Mouse (Mus musculus) liver, embryonic 13.5 days (tissue): ENCODE results near the gene Eno3. TPM values are rescaled to one million over a fixed set of nuclear protein-coding genes. Genes with fewer than 3 reads are reported as not detected.
A peak's percentile ranks its signal among the peaks of the same experiment; 100 is the strongest.

Experiments used
- ATAC-seq: fragments of 200-750 bp; cut with Nextera tagmentation; 2 replicates; pipeline ENCODE4 v1.8.0; 2017; ENCODE audit warnings: low read depth, mild to moderate bottlenecking, moderate number of reproducible peaks, moderate library complexity
- DNase-seq: peaks from one replicate; pipeline ENCODE4 v3.0.0; 2022
- H3K27ac ChIP-seq: fragments of 300-500 bp; sonication (generic); 2 replicates; pipeline ENCODE4 v1.5.1; 2015; ENCODE audit warnings: moderate library complexity, mild to moderate bottlenecking, inconsistent platforms
- H3K27me3 ChIP-seq: fragments of 300-500 bp; sonication (generic); 2 replicates; pipeline ENCODE4 v1.6.1; 2015; ENCODE audit warnings: mild to moderate bottlenecking, inconsistent platforms
- H3K36me3 ChIP-seq: fragments of 300-500 bp; sonication (generic); 2 replicates; pipeline ENCODE4 v1.6.1; 2015; ENCODE audit warnings: mild to moderate bottlenecking, inconsistent platforms
- H3K4me1 ChIP-seq: fragments of 300-500 bp; sonication (generic); replicated peaks from 2 replicates; pipeline ENCODE4 v1.6.1; 2015; ENCODE audit warnings: inconsistent platforms
- H3K4me2 ChIP-seq: fragments of 300-500 bp; sonication (generic); 2 replicates; pipeline ENCODE4 v1.6.1; 2015; ENCODE audit warnings: inconsistent platforms, mild to moderate bottlenecking, moderate library complexity
- H3K4me3 ChIP-seq: fragments of 300-500 bp; sonication (generic); replicated peaks from 2 replicates; pipeline ENCODE4 v1.5.1; 2015; ENCODE audit warnings: mild to moderate bottlenecking, inconsistent platforms
- H3K9ac ChIP-seq: fragments of 300-500 bp; sonication (generic); 2 replicates; pipeline ENCODE4 v1.6.1; 2015; ENCODE audit warnings: mild to moderate bottlenecking, inconsistent platforms
- H3K9me3 ChIP-seq: fragments of 300-500 bp; sonication (generic); replicated peaks from 2 replicates; pipeline ENCODE4 v1.6.1; 2016; ENCODE audit warnings: inconsistent platforms
- WGBS: fragments of 180-500 bp; shearing (Covaris S2); methylation state at CpG from one replicate; pipeline ENCODE4 v1.1.7; 2015; ENCODE audit not compliant: insufficient replicate concordance; 5-methylcytosine and 5-hydroxymethylcytosine counted together
- polyA plus RNA-seq: library from polyadenylated mRNA; unstranded; fragments of >200 nt; fragmentation: Nextera tagmentation; extraction: Ambion mirVana; gene quantifications from 2 replicates; pipeline ENCODE4 v1.2.1, GENCODE M21; 2015

Eno3 gene
- 5.5 and 6.7 TPM in 2 replicates for polyA plus RNA-seq

DNA sequence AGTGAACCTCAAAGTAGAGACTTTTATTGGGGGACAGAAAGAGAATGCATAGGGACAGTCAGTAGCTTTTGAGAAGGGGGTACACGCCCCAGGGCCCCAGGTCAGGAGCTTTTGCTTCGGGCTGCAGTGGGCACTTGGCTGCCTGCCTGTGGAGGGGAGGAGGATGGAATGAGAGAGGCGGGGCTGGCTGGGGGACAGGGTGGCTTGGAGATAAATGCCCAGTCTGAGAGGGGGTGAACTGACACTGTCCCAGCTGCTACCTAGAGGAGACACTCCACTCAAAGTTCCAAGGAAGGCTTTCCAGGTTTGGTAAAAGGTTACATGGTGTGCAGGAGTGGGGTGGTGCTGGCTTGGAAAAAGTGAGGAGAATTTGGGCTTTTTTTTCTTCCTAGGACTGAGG, at the start of gene Eno3:
TSS of gene Eno3 (plus strand) at position 239 of the 400 bp plus-strand sequence.
- no peak for DNase-seq
- H3K9ac ChIP-seq = peak within 1 kb of the TSS; percentile 99
- H3K4me2 ChIP-seq = peak within 1 kb of the TSS; percentile 96
- H3K36me3 ChIP-seq = peaks cover 25% of the 10 kb centered on the region
- ATAC-seq = no peak
- WGBS = 16% methylated on average over 3 of the region's 3 CpGs
- no peaks in the 10 kb centered on the region for H3K27me3 ChIP-seq
- H3K27ac ChIP-seq = peak within 1 kb of the TSS; percentile 99
- H3K4me1 ChIP-seq = peaks cover 50% of the 10 kb centered on the region
- H3K4me3 ChIP-seq = peak within 1 kb of the TSS; percentile 100
- H3K9me3 ChIP-seq = no peaks in the 10 kb centered on the region

DNA sequence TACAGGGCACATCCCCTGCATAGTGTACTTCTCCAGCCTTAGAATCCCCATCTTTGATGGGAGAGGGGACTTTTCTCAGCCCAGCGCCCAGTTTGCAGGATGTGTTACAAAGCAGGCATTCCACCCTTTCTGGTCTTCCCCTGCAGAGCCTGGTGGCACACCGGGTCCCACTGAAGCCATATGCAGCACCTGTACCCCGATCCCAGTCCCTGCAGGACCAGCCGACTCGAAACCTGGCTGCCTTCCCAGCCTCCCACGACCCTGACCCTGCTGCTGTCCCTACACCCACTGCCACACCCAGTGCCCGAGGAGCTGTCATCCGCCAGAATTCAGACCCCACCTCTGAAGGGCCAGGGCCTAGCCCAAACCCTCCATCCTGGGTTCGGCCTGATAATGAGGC, 49.4 kb upstream of the Eno3 start:
- H3K9ac ChIP-seq = no peak overlapping the region
- H3K4me2 ChIP-seq = no peak overlapping the region
- peaks cover 9% of the 10 kb centered on the region; the same call in 1 of the 2 replicates for H3K4me1 ChIP-seq
- H3K27me3 ChIP-seq = no peaks in the 10 kb centered on the region
- ATAC-seq (no peak), DNase-seq (no peak)
- WGBS = 71% methylated on average over 9 of the region's 9 CpGs
- H3K27ac ChIP-seq = no peak overlapping the region
- no peaks in the 10 kb centered on the region for H3K9me3 ChIP-seq
- H3K36me3 ChIP-seq = peaks cover 85% of the 10 kb centered on the region
- H3K4me3 ChIP-seq = no peak overlapping the region

DNA sequence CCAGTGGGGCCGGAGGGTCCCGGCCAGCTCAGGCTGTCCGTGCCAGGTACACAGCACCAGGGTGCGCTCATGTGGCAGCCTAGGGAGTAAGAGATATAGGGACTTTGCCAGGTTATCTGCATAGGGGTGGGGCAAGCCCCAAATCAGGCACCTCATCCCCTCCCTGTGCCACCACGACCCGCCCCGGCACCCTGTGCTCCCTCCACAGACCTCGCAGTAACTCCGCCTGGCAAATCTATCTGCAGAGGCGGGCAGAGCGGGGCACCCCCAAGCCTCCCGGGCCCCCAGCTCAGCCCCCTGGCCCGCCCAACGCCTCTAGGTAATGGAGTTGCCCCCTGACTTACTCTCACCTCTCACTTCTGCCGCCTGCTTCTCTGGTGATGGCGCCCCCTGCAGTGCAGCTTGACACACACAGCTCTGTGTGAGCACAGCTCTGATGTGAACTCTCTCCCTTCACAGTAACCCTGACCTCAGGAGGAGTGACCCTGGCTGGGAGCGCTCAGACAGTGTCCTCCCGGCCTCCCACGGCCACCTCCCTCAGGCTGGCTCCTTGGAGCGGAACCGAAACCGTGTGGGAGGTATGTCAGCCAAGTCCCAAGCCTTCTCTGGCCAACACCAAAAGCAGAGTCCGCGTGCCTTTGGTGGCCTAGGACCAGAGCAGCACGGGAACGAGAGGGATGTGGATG, 48.5 kb upstream of the Eno3 start:
- Histone ChIP-seq H3K9me3 (no peaks in the 10 kb centered on the region), H3K27me3 (no peaks in the 10 kb centered on the region), H3K36me3 (peaks cover 85% of the 10 kb centered on the region), H3K4me1 (peaks cover 16% of the 10 kb centered on the region), H3K4me3 (no peak overlapping the region), H3K4me2 (no peak overlapping the region), H3K27ac (no peak overlapping the region), H3K9ac (no peak overlapping the region)
- WGBS = 82% methylated on average over 26 of the region's 26 CpGs
- ATAC-seq (0 out of 2 replicates have a peak, but pooled peaks have one; percentile 27), DNase-seq (no peak)

DNA sequence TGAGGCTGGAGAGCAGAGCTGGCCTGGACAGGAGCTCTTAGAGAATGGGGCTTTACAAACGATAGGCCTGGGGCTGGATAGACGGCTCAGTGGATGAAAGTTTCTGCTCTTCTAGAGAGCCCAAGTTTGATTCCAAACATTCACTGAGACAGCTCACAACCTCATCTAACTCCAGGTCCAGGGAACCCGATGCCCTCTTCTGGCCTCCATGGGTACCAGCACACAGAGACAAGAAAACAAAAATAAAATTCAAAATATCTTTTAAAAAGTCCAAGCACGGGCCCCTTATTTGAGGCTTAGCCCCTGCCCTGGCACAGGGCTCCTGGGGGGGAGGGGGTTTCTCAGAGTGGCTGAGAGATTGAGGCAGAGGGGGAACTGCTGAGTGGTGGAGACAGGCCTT, 46.2 kb upstream of the Eno3 start:
- H3K36me3 ChIP-seq = peaks cover 66% of the 10 kb centered on the region
- H3K9me3 ChIP-seq = no peaks in the 10 kb centered on the region
- DNase-seq (no peak), ATAC-seq (no peak)
- no peak overlapping the region for H3K9ac ChIP-seq
- H3K4me1 ChIP-seq = peaks cover 32% of the 10 kb centered on the region
- 76% methylated on average over 4 of the region's 4 CpGs for WGBS
- no peak overlapping the region for H3K27ac ChIP-seq
- no peak overlapping the region for H3K4me2 ChIP-seq
- H3K4me3 ChIP-seq = no peak overlapping the region
- H3K27me3 ChIP-seq = 0 out of 2 replicates have a peak, but pooled peaks cover under 1% of the 10 kb centered on the region

DNA sequence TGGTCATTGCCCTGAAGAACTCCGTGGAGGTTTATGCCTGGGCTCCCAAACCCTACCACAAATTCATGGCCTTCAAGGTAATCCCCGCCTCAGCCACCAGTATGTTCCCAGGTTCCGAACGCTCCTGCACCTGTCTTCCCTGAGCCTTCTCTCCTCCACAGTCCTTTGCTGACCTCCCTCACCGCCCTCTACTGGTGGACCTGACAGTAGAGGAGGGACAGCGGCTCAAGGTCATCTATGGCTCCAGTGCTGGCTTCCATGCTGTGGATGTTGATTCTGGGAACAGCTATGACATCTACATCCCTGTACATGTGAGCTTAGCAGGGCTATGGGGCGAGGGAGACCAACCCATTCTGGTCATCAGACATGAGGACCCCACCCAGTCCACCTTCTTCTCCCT, 44.5 kb upstream of the Eno3 start:
- ATAC-seq = no peak
- H3K36me3 ChIP-seq = peaks cover 49% of the 10 kb centered on the region
- WGBS = 66% methylated on average over 7 of the region's 7 CpGs

DNA sequence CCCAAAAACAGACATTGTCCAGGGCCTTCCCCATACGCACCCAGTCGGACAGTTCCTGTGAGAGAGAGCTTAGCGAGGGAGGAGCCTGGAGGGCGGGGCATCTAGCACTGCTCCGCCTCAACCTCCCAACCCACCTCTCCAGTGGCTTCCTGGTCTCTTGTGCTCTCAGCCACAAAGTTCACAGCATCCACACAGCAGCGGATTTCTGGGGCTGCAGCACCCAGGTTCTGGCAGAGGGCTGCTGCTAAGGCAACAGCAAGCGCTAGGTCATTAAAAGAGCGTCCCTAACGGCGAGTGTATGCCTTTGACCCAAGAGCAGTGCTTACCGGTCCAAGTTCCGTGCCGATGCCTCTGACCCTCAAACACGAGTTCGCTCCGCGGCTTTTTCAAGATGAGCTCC, 41.9 kb upstream of the Eno3 start:
- Histone ChIP-seq H3K9ac (peak overlapping the region; percentile 65), H3K4me1 (peaks cover 26% of the 10 kb centered on the region), H3K4me3 (peak overlapping the region; percentile 59), H3K9me3 (no peaks in the 10 kb centered on the region), H3K4me2 (peak overlapping the region; percentile 92), H3K36me3 (peaks cover 24% of the 10 kb centered on the region), H3K27me3 (peaks cover 16% of the 10 kb centered on the region; the same call in 1 of the 2 replicates), H3K27ac (0 out of 2 replicates have a peak overlapping the region, but pooled peaks have one; percentile 9)
- 1% methylated on average over 17 of the region's 17 CpGs for WGBS
- ATAC-seq = peak; percentile 83
- peak; percentile 65 for DNase-seq

More for the DNA sequence above, 44.5 kb upstream of the Eno3 start:
- Histone ChIP-seq H3K4me3 (no peak overlapping the region), H3K27ac (no peak overlapping the region), H3K27me3 (peaks cover 16% of the 10 kb centered on the region; the same call in 1 of the 2 replicates), H3K9me3 (no peaks in the 10 kb centered on the region), H3K9ac (no peak overlapping the region), H3K4me1 (peaks cover 34% of the 10 kb centered on the region), H3K4me2 (no peak overlapping the region)
- DNase-seq = no peak

DNA sequence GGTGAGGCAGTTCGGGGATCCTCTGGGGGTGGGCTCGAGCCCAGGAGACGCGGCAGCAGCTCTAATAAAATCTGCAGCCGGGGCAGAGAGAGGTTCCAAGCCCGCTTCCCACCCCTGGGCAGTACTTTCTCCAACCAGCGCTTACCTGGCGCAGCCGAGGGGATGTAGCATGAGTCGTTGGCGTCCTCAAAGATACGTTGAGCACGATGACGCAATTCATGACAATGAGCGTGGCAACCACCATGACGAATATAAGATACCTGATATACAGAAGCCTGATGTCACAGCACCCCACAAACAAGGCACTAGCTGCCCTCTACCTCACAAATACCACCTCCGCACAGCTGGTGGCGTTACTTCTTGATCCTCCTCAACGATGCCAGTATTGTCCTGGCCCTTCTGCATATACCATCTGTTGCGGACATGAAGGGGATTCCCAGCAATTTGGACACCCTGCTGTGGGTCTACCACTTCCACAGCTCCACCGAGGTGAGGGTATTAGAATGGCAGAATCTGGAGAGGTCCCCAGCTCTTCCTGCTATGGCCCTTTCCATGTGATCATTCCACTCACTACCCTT, 41.4 kb upstream of the Eno3 start, which contains the start of gene 4930544D05Rik:
TSS of gene 4930544D05Rik (plus strand) at position 333 of the 578 bp plus-strand sequence.
- H3K9me3 ChIP-seq = no peaks in the 10 kb centered on the region
- WGBS = 17% methylated on average over 21 of the region's 21 CpGs
- H3K4me3 ChIP-seq = peak within 1 kb of the TSS; percentile 59
- ATAC-seq (no peak), DNase-seq (no peak)
- peak within 1 kb of the TSS; percentile 92 for H3K4me2 ChIP-seq
- H3K36me3 ChIP-seq = peaks cover 19% of the 10 kb centered on the region
- peaks cover 26% of the 10 kb centered on the region for H3K4me1 ChIP-seq
- peak within 1 kb of the TSS; percentile 65 for H3K9ac ChIP-seq
- peaks cover 16% of the 10 kb centered on the region; the same call in 1 of the 2 replicates for H3K27me3 ChIP-seq
- H3K27ac ChIP-seq = 0 out of 2 replicates have a peak within 1 kb of the TSS, but pooled peaks have one; percentile 9

DNA sequence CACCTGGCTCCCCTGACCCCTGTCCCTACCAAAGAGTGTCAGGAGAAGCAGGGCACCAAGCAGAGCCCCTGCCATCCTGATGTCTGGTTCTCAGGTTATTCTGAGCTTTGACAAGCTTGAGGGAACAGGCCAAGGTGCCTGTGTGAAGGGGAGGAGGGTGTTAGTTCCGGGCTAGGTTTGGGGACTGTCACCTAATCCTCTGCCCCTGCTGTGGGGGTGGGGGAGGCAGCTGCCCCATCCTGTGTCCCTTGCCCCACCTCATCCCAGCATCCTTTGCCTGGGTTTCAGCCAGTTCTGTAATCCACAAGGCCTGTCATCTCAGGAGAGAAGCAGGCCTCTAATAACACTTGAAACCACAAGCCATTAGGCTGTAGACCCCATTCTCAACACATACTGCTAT, 37.9 kb upstream of the Eno3 start, which contains the start of gene Chrne:
TSS of gene Chrne (minus strand) at position 116 of the 400 bp plus-strand sequence.
- no peak for ATAC-seq
- no peaks in the 10 kb centered on the region for H3K9me3 ChIP-seq

DNA sequence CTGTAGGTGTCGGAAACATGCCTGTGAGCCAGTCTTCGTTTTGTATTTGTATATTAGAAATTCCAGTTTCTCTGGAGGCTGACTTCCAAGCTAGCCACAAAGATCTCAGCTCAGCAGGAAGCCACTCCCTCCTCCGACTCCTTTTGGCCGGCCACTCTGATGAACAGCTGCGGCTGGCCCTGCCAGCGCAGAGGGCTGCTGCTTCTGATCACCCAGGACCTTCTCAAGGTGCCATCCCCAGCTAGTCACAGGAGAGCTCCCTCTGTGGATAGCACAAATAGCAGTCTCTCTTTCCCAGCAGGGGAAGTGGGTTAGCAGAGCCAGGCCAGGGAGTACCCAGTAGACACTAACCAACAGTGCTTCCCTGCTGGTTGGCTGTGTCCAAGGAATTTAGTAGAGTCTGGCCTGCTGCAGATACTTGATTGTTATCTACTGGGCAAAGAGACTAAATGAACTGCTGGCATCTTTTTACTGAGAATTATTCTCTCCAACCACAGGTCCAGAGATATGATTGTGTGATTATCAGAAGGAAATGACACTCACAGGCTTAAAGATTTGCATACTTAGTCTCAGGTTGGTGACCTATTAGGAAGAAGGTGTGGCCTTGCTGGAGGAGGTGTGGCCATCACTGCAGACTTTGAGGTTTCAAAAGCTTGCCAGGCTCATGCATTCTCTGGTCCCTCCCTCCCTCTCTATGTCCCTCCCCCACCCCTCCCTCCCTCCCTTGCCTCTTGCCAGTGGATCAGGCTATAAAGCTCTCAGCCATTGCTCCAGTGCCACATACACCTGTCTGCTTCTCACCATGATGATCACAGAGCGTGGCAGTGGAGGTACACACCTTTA, 34.8 kb upstream of the Eno3 start:
- DNase-seq (peak; percentile 37), ATAC-seq (peak; percentile 78)
- Histone ChIP-seq H3K4me3 (no peak overlapping the region), H3K9me3 (no peaks in the 10 kb centered on the region), H3K4me2 (no peak overlapping the region), H3K36me3 (no peaks in the 10 kb centered on the region), H3K4me1 (peaks cover 16% of the 10 kb centered on the region; the same call in 1 of the 2 replicates), H3K9ac (no peak overlapping the region), H3K27ac (no peak overlapping the region), H3K27me3 (0 out of 2 replicates have a peak, but pooled peaks cover under 1% of the 10 kb centered on the region)
- 46% methylated on average over 7 of the region's 7 CpGs for WGBS

More for the DNA sequence above, 37.9 kb upstream of the Eno3 start, which contains the start of gene Chrne:
- no peak for DNase-seq
- H3K4me1 ChIP-seq = peaks cover 35% of the 10 kb centered on the region
- no peak within 1 kb of the TSS for H3K9ac ChIP-seq
- no peak within 1 kb of the TSS for H3K4me2 ChIP-seq
- H3K4me3 ChIP-seq = no peak within 1 kb of the TSS
- peaks cover 16% of the 10 kb centered on the region; the same call in 1 of the 2 replicates for H3K27me3 ChIP-seq
- no peak within 1 kb of the TSS for H3K27ac ChIP-seq
- WGBS = 70% methylated on average over 1 of the region's 1 CpGs
- no peaks in the 10 kb centered on the region for H3K36me3 ChIP-seq

DNA sequence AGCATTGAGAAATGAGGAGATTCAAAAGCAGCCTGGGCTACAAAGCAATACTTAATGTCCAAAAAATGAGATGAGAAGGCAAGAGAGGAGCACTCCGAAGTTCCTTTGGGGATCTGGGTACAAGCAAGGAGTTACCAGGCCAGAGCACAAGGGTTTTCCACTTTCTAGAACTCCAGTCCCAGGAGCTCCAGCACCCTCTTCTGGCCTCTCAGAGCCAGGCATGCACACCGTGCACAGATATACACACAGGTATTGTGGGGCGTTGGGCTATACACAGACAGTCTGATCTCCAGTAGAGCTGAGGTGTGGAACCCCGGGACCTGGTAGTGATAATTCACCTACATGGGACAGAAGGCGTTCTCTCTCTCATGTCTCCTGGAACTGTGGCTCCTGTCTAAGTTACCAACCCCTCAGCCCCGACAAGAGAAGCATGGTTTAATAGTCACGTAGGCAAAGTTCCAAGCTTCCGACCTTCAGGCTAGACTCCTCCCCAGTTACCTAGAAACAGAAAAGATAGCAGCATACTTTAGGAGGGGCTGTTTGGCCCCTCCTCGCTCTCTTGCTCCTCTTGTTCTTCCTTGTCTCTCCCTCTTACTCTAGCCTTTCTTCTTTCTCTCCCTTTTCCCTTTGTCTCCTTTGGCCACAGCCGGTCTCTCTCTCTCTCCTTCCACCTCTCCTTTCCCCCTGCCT, 33.8 kb upstream of the Eno3 start:
- H3K36me3 ChIP-seq = no peaks in the 10 kb centered on the region
- ATAC-seq = no peak
- no peak for DNase-seq
- H3K4me3 ChIP-seq = no peak overlapping the region
- no peaks in the 10 kb centered on the region for H3K9me3 ChIP-seq
- H3K4me2 ChIP-seq = no peak overlapping the region
- H3K9ac ChIP-seq = no peak overlapping the region
- no peaks in the 10 kb centered on the region for H3K27me3 ChIP-seq
- H3K27ac ChIP-seq = no peak overlapping the region
- H3K4me1 ChIP-seq = peaks cover 16% of the 10 kb centered on the region; the same call in 1 of the 2 replicates
- 63% methylated on average over 10 of the region's 10 CpGs for WGBS
